Mouse (Mus musculus) neural tube, embryonic 14.5 days (tissue): ENCODE data around the gene Fabp6. TPM values are rescaled to one million over a fixed set of nuclear protein-coding genes. Genes with fewer than 3 reads are reported as not detected.

Experiments
- ATAC-seq: fragments of 200-750 bp; cut with Nextera tagmentation; 2 replicates; pipeline ENCODE4 v1.8.0; 2017; ENCODE audit warnings: low read depth, mild to moderate bottlenecking, moderate TSS enrichment, moderate library complexity
- H3K27ac ChIP-seq: fragments of 300-500 bp; sonication (generic); 2 replicates; pipeline ENCODE4 v1.5.1; 2014; ENCODE audit warnings: low read depth, mild to moderate bottlenecking, control low read depth, low read length, moderate library complexity, mixed read lengths
- H3K27me3 ChIP-seq: fragments of 300-500 bp; sonication (generic); 2 replicates; pipeline ENCODE4 v1.6.1; 2014; ENCODE audit warnings: low read length; ENCODE audit not compliant: control insufficient read depth, insufficient read depth
- H3K36me3 ChIP-seq: fragments of 300-500 bp; sonication (generic); 2 replicates; pipeline ENCODE4 v1.6.1; 2014; ENCODE audit warnings: low read length, mixed read lengths; ENCODE audit not compliant: control insufficient read depth, insufficient read depth
- H3K4me1 ChIP-seq: fragments of 300-500 bp; sonication (generic); 2 replicates; pipeline ENCODE4 v1.6.1; 2014; ENCODE audit warnings: low read length; ENCODE audit not compliant: control insufficient read depth, insufficient read depth
- H3K4me2 ChIP-seq: fragments of 300-500 bp; sonication (generic); 2 replicates; pipeline ENCODE4 v1.6.1; 2014; ENCODE audit warnings: mild to moderate bottlenecking, low read depth, low read length, control low read depth
- H3K4me3 ChIP-seq: fragments of 300-500 bp; sonication (generic); 2 replicates; pipeline ENCODE4 v1.5.1; 2014; ENCODE audit warnings: low read depth, low read length, control low read depth, mixed read lengths
- H3K9ac ChIP-seq: fragments of 300-500 bp; sonication (generic); replicated peaks from 2 replicates; pipeline ENCODE4 v1.6.1; 2014; ENCODE audit warnings: low read depth, mild to moderate bottlenecking, control low read depth, low read length, mixed read lengths
- H3K9me3 ChIP-seq: fragments of 300-500 bp; sonication (generic); 2 replicates; pipeline ENCODE4 v1.6.1; 2016; ENCODE audit warnings: low read length; ENCODE audit not compliant: control insufficient read depth
- WGBS: fragments of 180-500 bp; shearing (Covaris S2); extraction: QIAGEN DNeasy Blood & Tissue Kit; methylation state at CpG from one replicate; pipeline ENCODE4 v1.1.7; 2014; 5-methylcytosine and 5-hydroxymethylcytosine counted together
- polyA plus RNA-seq: library from polyadenylated mRNA; unstranded; fragments of >200 nt; fragmentation: Nextera tagmentation; extraction: Ambion mirVana; gene quantifications from 2 replicates; pipeline ENCODE4 v1.2.1, GENCODE M21; 2014

Fabp6 gene
- polyA plus RNA-seq, 1 experiment from 2014 or later: not detected

GRCm38 (mm10) chr11:43626927-43627645, 25.7 kb upstream of the Fabp6 start:
- no peak for ATAC-seq
- H3K4me1 ChIP-seq: peaks cover 12% of the 10 kb centered on the region; the same call in 1 of the 2 replicates
- H3K4me2 ChIP-seq: peak overlapping the region; percentile 7; the same call in 1 of the 2 replicates
- 27% methylated on average over 18 of the region's 18 CpGs for WGBS
- H3K9ac ChIP-seq: 0 out of 2 replicates have a peak overlapping the region, but pooled peaks have one; percentile 26
- H3K27ac ChIP-seq: peak overlapping the region; percentile 6; the same call in 1 of the 2 replicates
- no peak overlapping the region for H3K4me3 ChIP-seq
- no peaks in the 10 kb centered on the region for H3K36me3 ChIP-seq
- H3K9me3 ChIP-seq: no peaks in the 10 kb centered on the region
- no peaks in the 10 kb centered on the region for H3K27me3 ChIP-seq

GRCm38 (mm10) chr11:43626300-43626926, 25.1 kb upstream of the Fabp6 start:
- Histone ChIP-seq H3K36me3 (no peaks in the 10 kb centered on the region), H3K27ac (peak overlapping the region; percentile 6), H3K4me1 (peaks cover 12% of the 10 kb centered on the region; the same call in 1 of the 2 replicates), H3K4me2 (peak overlapping the region; percentile 7), H3K9me3 (no peaks in the 10 kb centered on the region), H3K27me3 (no peaks in the 10 kb centered on the region), H3K9ac (0 out of 2 replicates have a peak overlapping the region, but pooled peaks have one; percentile 26), H3K4me3 (no peak overlapping the region)
- 15% methylated on average over 12 of the region's 12 CpGs for WGBS
- ATAC-seq: peak; percentile 32; the same call in 1 of the 2 replicates

- Histone ChIP-seq H3K27ac (no peak overlapping the region), H3K36me3 (no peaks in the 10 kb centered on the region), H3K4me3 (no peak overlapping the region), H3K4me1 (peaks cover 12% of the 10 kb centered on the region; the same call in 1 of the 2 replicates), H3K4me2 (no peak overlapping the region), H3K9me3 (no peaks in the 10 kb centered on the region), H3K27me3 (no peaks in the 10 kb centered on the region), H3K9ac (no peak overlapping the region)
- 97% methylated on average over 1 of the region's 1 CpGs for WGBS
- ATAC-seq: no peak
Observed at GRCm38 (mm10) chr11:43624341-43624740, 23.0 kb upstream of the Fabp6 start.

- Histone ChIP-seq H3K4me1 (peaks cover 15% of the 10 kb centered on the region; the same call in 1 of the 2 replicates), H3K9me3 (no peaks in the 10 kb centered on the region), H3K27ac (no peak overlapping the region), H3K9ac (no peak overlapping the region), H3K4me2 (no peak overlapping the region), H3K27me3 (no peaks in the 10 kb centered on the region), H3K4me3 (no peak overlapping the region), H3K36me3 (no peaks in the 10 kb centered on the region)
- no peak for ATAC-seq
- WGBS: 88% methylated on average over 5 of the region's 5 CpGs
Observed at GRCm38 (mm10) chr11:43621769-43622168, 20.4 kb upstream of the Fabp6 start.

GRCm38 (mm10) chr11:43618403-43618802, 17.1 kb upstream of the Fabp6 start:
- Histone ChIP-seq H3K27ac (peak overlapping the region; percentile 55; the same call in 1 of the 2 replicates), H3K36me3 (no peaks in the 10 kb centered on the region), H3K27me3 (no peaks in the 10 kb centered on the region), H3K9me3 (no peaks in the 10 kb centered on the region), H3K4me2 (no peak overlapping the region), H3K4me1 (0 out of 2 replicates have a peak, but pooled peaks cover 8% of the 10 kb centered on the region), H3K4me3 (no peak overlapping the region), H3K9ac (no peak overlapping the region)
- 40% methylated on average over 7 of the region's 7 CpGs for WGBS
- ATAC-seq: peak; percentile 76; the same call in 1 of the 2 replicates

GRCm38 (mm10) chr11:43617924-43618323, 16.6 kb upstream of the Fabp6 start:
- no peaks in the 10 kb centered on the region for H3K9me3 ChIP-seq
- peak; percentile 64; the same call in 1 of the 2 replicates for ATAC-seq
- H3K36me3 ChIP-seq: no peaks in the 10 kb centered on the region
- no peak overlapping the region for H3K4me3 ChIP-seq
- no peaks in the 10 kb centered on the region for H3K27me3 ChIP-seq
- H3K4me1 ChIP-seq: peaks cover 9% of the 10 kb centered on the region; the same call in 1 of the 2 replicates
- H3K4me2 ChIP-seq: no peak overlapping the region
- 29% methylated on average over 5 of the region's 5 CpGs for WGBS
- peak overlapping the region; percentile 55; the same call in 1 of the 2 replicates for H3K27ac ChIP-seq
- H3K9ac ChIP-seq: no peak overlapping the region

GRCm38 (mm10) chr11:43612834-43613488, 11.6 kb upstream of the Fabp6 start:
- H3K27me3 ChIP-seq: no peaks in the 10 kb centered on the region
- H3K9ac ChIP-seq: no peak overlapping the region
- H3K27ac ChIP-seq: peak overlapping the region; percentile 63
- H3K4me2 ChIP-seq: no peak overlapping the region
- peaks cover 7% of the 10 kb centered on the region; the same call in 1 of the 2 replicates for H3K4me1 ChIP-seq
- H3K9me3 ChIP-seq: no peaks in the 10 kb centered on the region
- 26% methylated on average over 12 of the region's 12 CpGs for WGBS
- ATAC-seq: peak; percentile 86
- H3K36me3 ChIP-seq: no peaks in the 10 kb centered on the region
- no peak overlapping the region for H3K4me3 ChIP-seq

- ATAC-seq: no peak
- 77% methylated on average over 5 of the region's 5 CpGs for WGBS
- no peaks in the 10 kb centered on the region for H3K27me3 ChIP-seq
- no peaks in the 10 kb centered on the region for H3K9me3 ChIP-seq
- H3K4me3 ChIP-seq: no peak overlapping the region
- no peak overlapping the region for H3K9ac ChIP-seq
- H3K36me3 ChIP-seq: no peaks in the 10 kb centered on the region
- H3K4me1 ChIP-seq: peaks cover 4% of the 10 kb centered on the region; the same call in 1 of the 2 replicates
- no peak overlapping the region for H3K4me2 ChIP-seq
- no peak overlapping the region for H3K27ac ChIP-seq
Observed at GRCm38 (mm10) chr11:43610662-43611033, 9.3 kb upstream of the Fabp6 start.
